Mouse (Mus musculus): ENCODE data around the gene Pfdn4. TPM values are rescaled to one million over a fixed set of nuclear protein-coding genes. Genes with fewer than 3 reads are reported as not detected.

The Pfdn4 gene
- polyA plus RNA-seq, 1 experiment from 2014 or later = 91.9 TPM

GRCm38 (mm10) chr2:170535841-170536240 lies 39.6 kb downstream of the Pfdn4 start:
- H3K9me3 ChIP-seq = no peaks in the 10 kb centered on the region
- H3K4me1 ChIP-seq = peaks cover 4% of the 10 kb centered on the region
- no peaks in the 10 kb centered on the region for H3K27me3 ChIP-seq (replicated peaks; ENCODE audit: low read depth, poor library complexity, severe bottlenecking)
- no peaks in the 10 kb centered on the region for H3K36me3 ChIP-seq (replicated peaks)
- no peak for DNase-seq (ENCODE audit: low spot score)
- H3K27ac ChIP-seq (replicated peaks) = no peak overlapping the region
- H3K4me3 ChIP-seq = no peak overlapping the region

- DNase-seq (ENCODE audit: low spot score) = no peak
- H3K27me3 ChIP-seq (replicated peaks; ENCODE audit: low read depth, poor library complexity, severe bottlenecking) = peaks cover 9% of the 10 kb centered on the region
Measured at GRCm38 (mm10) chr2:170539211-170539610, 43.0 kb downstream of the Pfdn4 start.

GRCm38 (mm10) chr2:170543625-170544024 lies 47.4 kb downstream of the Pfdn4 start:
- 76% methylated on average over 5 of the region's 5 CpGs for WGBS
- no peak for DNase-seq (ENCODE audit: low spot score)
- no peak overlapping the region for H3K27ac ChIP-seq (replicated peaks)
- H3K9me3 ChIP-seq = no peaks in the 10 kb centered on the region
- peaks cover 30% of the 10 kb centered on the region for H3K4me1 ChIP-seq
- no peak overlapping the region for H3K4me3 ChIP-seq
- peaks cover 31% of the 10 kb centered on the region for H3K27me3 ChIP-seq (replicated peaks; ENCODE audit: low read depth, poor library complexity, severe bottlenecking)
- H3K36me3 ChIP-seq (replicated peaks) = no peaks in the 10 kb centered on the region

More at GRCm38 (mm10) chr2:170539211-170539610, 43.0 kb downstream of the Pfdn4 start:
- H3K4me1 ChIP-seq = peaks cover 4% of the 10 kb centered on the region
- H3K9me3 ChIP-seq = no peaks in the 10 kb centered on the region
- H3K27ac ChIP-seq (replicated peaks) = no peak overlapping the region
- no peak overlapping the region for H3K4me3 ChIP-seq
- H3K36me3 ChIP-seq (replicated peaks) = no peaks in the 10 kb centered on the region
- 90% methylated on average over 9 of the region's 9 CpGs for whole genome bisulfite sequencing

- Histone ChIP-seq H3K27me3 (replicated peaks; ENCODE audit: low read depth, poor library complexity, severe bottlenecking) (peaks cover 31% of the 10 kb centered on the region), H3K4me3 (no peak overlapping the region), H3K36me3 (replicated peaks) (no peaks in the 10 kb centered on the region), H3K4me1 (peaks cover 35% of the 10 kb centered on the region), H3K9me3 (no peaks in the 10 kb centered on the region), H3K27ac (replicated peaks) (no peak overlapping the region)
- DNase-seq (ENCODE audit: low spot score) = no peak
- WGBS = 90% methylated on average over 3 of the region's 3 CpGs
Measured at GRCm38 (mm10) chr2:170544159-170544558, 47.9 kb downstream of the Pfdn4 start.

DNA sequence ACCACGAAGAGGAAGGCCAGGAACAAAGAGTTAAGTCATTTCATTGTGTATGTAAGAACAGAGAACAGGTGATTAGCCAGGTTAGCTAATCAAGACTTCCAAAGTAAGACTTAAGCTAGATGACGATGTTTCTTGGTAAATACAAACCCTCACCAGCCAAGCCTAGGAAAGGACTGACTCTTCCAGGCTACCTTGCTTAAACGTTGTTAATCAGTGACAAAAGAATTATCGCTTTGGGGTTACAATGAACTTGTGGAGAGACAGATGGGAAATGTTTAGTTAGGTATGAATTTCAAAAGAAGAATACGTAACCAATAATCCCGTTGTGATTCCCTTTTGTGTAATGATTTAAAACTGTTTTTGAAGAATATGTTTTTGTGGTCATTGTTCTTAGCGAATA lies 48.7 kb downstream of the Pfdn4 start:
- H3K36me3 ChIP-seq (replicated peaks) = no peaks in the 10 kb centered on the region
- 91% methylated on average over 7 of the region's 7 CpGs for WGBS
- H3K27ac ChIP-seq (replicated peaks) = no peak overlapping the region
- H3K27me3 ChIP-seq (replicated peaks; ENCODE audit: low read depth, poor library complexity, severe bottlenecking) = peaks cover 31% of the 10 kb centered on the region
- H3K9me3 ChIP-seq = no peaks in the 10 kb centered on the region
- H3K4me3 ChIP-seq = no peak overlapping the region
- peaks cover 36% of the 10 kb centered on the region for H3K4me1 ChIP-seq
- DNase-seq (ENCODE audit: low spot score) = no peak

- no peak for DNase-seq (ENCODE audit: low spot score)
- peaks cover 41% of the 10 kb centered on the region for H3K4me1 ChIP-seq
- H3K4me3 ChIP-seq = no peak overlapping the region
- no peak overlapping the region for H3K27ac ChIP-seq (replicated peaks)
- H3K27me3 ChIP-seq (replicated peaks; ENCODE audit: low read depth, poor library complexity, severe bottlenecking) = peaks cover 31% of the 10 kb centered on the region
- WGBS = 59% methylated on average over 4 of the region's 4 CpGs
- no peaks in the 10 kb centered on the region for H3K9me3 ChIP-seq
- H3K36me3 ChIP-seq (replicated peaks) = no peaks in the 10 kb centered on the region
Measured at GRCm38 (mm10) chr2:170545745-170546144, 49.5 kb downstream of the Pfdn4 start.

GRCm38 (mm10) chr2:170547526-170547925 lies 51.3 kb downstream of the Pfdn4 start:
- H3K27ac ChIP-seq (replicated peaks) = no peak overlapping the region; the same call in 1 of the 2 replicates
- H3K36me3 ChIP-seq (replicated peaks) = no peaks in the 10 kb centered on the region
- DNase-seq (ENCODE audit: low spot score) = peak; percentile 77
- H3K4me1 ChIP-seq = peaks cover 56% of the 10 kb centered on the region
- no peaks in the 10 kb centered on the region for H3K9me3 ChIP-seq
- WGBS = 5% methylated on average over 6 of the region's 6 CpGs
- H3K4me3 ChIP-seq = no peak overlapping the region
- H3K27me3 ChIP-seq (replicated peaks; ENCODE audit: low read depth, poor library complexity, severe bottlenecking) = peaks cover 41% of the 10 kb centered on the region

GRCm38 (mm10) chr2:170548046-170548445 lies 51.8 kb downstream of the Pfdn4 start:
- H3K27me3 ChIP-seq (replicated peaks; ENCODE audit: low read depth, poor library complexity, severe bottlenecking) = peaks cover 46% of the 10 kb centered on the region
- no peaks in the 10 kb centered on the region for H3K36me3 ChIP-seq (replicated peaks)
- no peaks in the 10 kb centered on the region for H3K9me3 ChIP-seq
- no peak overlapping the region; the same call in 1 of the 2 replicates for H3K27ac ChIP-seq (replicated peaks)
- H3K4me1 ChIP-seq = peaks cover 56% of the 10 kb centered on the region
- peak; percentile 43 for DNase-seq (ENCODE audit: low spot score)
- 17% methylated on average over 4 of the region's 4 CpGs for WGBS
- no peak overlapping the region for H3K4me3 ChIP-seq

DNA sequence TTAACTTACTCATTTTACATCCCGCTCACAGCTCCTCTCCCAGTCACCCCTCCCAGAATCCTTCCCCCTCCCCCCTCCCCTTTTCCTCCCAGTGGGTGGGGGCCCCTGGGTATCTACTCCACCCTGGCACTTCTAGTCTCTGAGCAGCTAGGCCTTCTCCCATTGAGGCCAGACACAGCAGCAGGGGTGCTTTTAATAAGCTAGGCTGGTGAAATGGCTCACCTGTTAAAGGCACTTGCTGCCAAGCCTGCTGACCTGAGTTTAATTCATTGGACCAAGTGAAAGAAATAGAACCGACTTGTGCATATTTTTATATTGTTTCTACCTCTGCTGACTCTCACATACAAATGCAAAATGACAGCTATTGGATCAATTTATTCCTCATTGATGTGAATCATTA lies 52.9 kb downstream of the Pfdn4 start:
- Histone ChIP-seq H3K4me3 (no peak overlapping the region), H3K27ac (replicated peaks) (no peak overlapping the region), H3K4me1 (peaks cover 56% of the 10 kb centered on the region), H3K27me3 (replicated peaks; ENCODE audit: low read depth, poor library complexity, severe bottlenecking) (peaks cover 48% of the 10 kb centered on the region), H3K36me3 (replicated peaks) (no peaks in the 10 kb centered on the region), H3K9me3 (no peaks in the 10 kb centered on the region)
- 87% methylated on average over 2 of the region's 2 CpGs for WGBS
- DNase-seq (ENCODE audit: low spot score) = no peak

- peaks cover 56% of the 10 kb centered on the region for H3K4me1 ChIP-seq
- WGBS = 41% methylated on average over 5 of the region's 5 CpGs
- no peaks in the 10 kb centered on the region for H3K9me3 ChIP-seq
Measured at GRCm38 (mm10) chr2:170550240-170550639, 54.0 kb downstream of the Pfdn4 start.

DNA sequence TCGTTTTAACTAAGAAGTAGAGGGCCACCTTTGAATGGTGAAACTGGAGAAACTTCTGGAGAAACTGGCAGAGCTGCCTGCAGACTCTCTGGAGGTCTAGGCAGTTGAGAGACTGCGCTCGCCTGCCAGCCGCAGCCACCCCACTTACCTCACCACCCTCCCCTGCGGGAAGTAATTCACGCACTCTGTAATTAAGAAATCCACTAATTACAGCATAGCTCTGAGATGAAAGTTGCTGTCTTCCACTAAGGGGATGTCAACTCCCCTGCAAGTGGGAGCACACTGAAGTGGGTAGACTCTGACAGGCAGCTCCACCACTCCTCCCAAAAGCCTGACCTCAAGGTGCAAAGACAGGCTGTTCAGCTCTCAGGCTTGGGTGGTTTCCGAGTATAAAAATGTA lies 55.9 kb downstream of the Pfdn4 start:
- Histone ChIP-seq H3K27ac (replicated peaks) (no peak overlapping the region), H3K4me1 (peaks cover 50% of the 10 kb centered on the region), H3K9me3 (no peaks in the 10 kb centered on the region)

More at GRCm38 (mm10) chr2:170550240-170550639, 54.0 kb downstream of the Pfdn4 start:
- no peak for DNase-seq (ENCODE audit: low spot score)
- peaks cover 42% of the 10 kb centered on the region for H3K27me3 ChIP-seq (replicated peaks; ENCODE audit: low read depth, poor library complexity, severe bottlenecking)
- H3K27ac ChIP-seq (replicated peaks) = no peak overlapping the region
- no peak overlapping the region for H3K4me3 ChIP-seq
- H3K36me3 ChIP-seq (replicated peaks) = no peaks in the 10 kb centered on the region

GRCm38 (mm10) chr2:170563956-170564855 lies 68.0 kb downstream of the Pfdn4 start:
- Histone ChIP-seq H3K4me1 (peaks cover 9% of the 10 kb centered on the region; the same call in 1 of the 2 replicates), H3K9me3 (no peaks in the 10 kb centered on the region), H3K27me3 (replicated peaks; ENCODE audit: low read depth, poor library complexity, severe bottlenecking) (no peaks in the 10 kb centered on the region), H3K4me3 (no peak overlapping the region), H3K36me3 (replicated peaks) (no peaks in the 10 kb centered on the region), H3K27ac (replicated peaks) (no peak overlapping the region)
- DNase-seq (ENCODE audit: low spot score) = peak; percentile 17
- WGBS = 77% methylated on average over 15 of the region's 15 CpGs

More for the DNA sequence above, 55.9 kb downstream of the Pfdn4 start:
- Histone ChIP-seq H3K4me3 (no peak overlapping the region), H3K36me3 (replicated peaks) (no peaks in the 10 kb centered on the region), H3K27me3 (replicated peaks; ENCODE audit: low read depth, poor library complexity, severe bottlenecking) (peaks cover 25% of the 10 kb centered on the region; the same call in 1 of the 2 replicates)
- 53% methylated on average over 7 of the region's 7 CpGs for WGBS
- DNase-seq (ENCODE audit: low spot score) = no peak

- H3K9me3 ChIP-seq = no peaks in the 10 kb centered on the region
Measured at GRCm38 (mm10) chr2:170564995-170565394, 68.8 kb downstream of the Pfdn4 start.

More at GRCm38 (mm10) chr2:170564995-170565394, 68.8 kb downstream of the Pfdn4 start:
- Histone ChIP-seq H3K27ac (replicated peaks) (no peak overlapping the region), H3K4me3 (no peak overlapping the region), H3K4me1 (peaks cover 9% of the 10 kb centered on the region; the same call in 1 of the 2 replicates), H3K27me3 (replicated peaks; ENCODE audit: low read depth, poor library complexity, severe bottlenecking) (no peaks in the 10 kb centered on the region), H3K36me3 (replicated peaks) (no peaks in the 10 kb centered on the region)
- no peak for DNase-seq (ENCODE audit: low spot score)
- 91% methylated on average over 8 of the region's 8 CpGs for WGBS
